In the genomic region with DNA sequence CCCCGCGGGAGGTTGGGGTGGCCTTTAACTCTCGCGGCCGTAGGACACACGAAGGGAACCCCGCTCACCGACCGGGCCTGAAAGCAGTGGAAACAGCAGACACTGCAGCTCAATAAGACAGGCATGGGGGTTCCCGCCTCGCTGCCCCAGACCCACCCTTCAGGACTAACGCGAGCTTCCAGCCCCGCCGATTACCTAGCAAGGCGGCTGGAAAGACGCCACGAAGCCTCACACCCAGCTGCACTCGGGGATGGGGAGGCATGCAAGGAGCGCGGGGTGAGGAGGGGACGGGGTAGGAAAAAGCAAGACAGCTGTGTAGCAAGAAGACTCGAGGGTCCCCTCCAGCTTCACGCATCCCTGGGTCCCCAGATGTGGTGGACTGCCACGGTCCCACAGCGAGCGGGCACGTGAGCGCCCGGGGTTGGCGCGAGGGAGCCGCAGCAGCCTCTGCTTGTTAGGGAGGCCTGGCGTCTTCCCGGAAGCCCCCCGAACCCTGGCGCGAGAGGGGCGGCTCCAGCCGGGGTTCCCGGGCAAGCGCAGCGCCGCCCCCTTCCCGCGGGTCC, we compare ENCODE assay signal across 8 mouse cellular contexts. TPM values are rescaled to one million over a fixed set of nuclear protein-coding genes. Genes with fewer than 3 reads are reported as not detected.
DNase-seq lines count a peak whose midpoint lies in the region; ATAC-seq and TF ChIP-seq lines count a peak whose summit lies in the region.

No protein-coding gene starts in this region.

- peak in 1 of 2 experiments; percentile 13 for DNase-seq in layer of hippocampus, adult 2 months (ENCODE audit: low spot score in 2 of 2)
- DNase-seq in layer of hippocampus, adult 9-11 months, result no peak
- no peak for DNase-seq in ES-E14 (ENCODE audit: low read depth, low spot score)
- peak; percentile 45 to 54 for DNase-seq in heart, postnatal 10 days
- peak; percentile 60 for DNase-seq in right cerebral cortex, postnatal 4 days

- no peak for TF ChIP-seq CTCF in layer of hippocampus, adult 2 months (conservative IDR thresholded peaks at IDR 0.05)
- TF ChIP-seq CTCF in cortical plate, adult 2 months (IDR thresholded peaks at IDR 0.05; ENCODE audit: extremely low read depth, insufficient read depth, low read length), result no peak

- H3K9ac ChIP-seq in ES-E14 (ENCODE audit: insufficient read depth, low read depth, low read length, poor library complexity, severe bottlenecking), result peak overlapping the region; percentile 54
- H3K9ac ChIP-seq in liver, embryonic 12.5 days, result peak overlapping the region; percentile 52

- 2% methylated on average over 46 of the region's 46 CpGs for WGBS in liver, embryonic 12.5 days (ENCODE audit: insufficient replicate concordance)

- in situ Hi-C loops in ES-E14 (cut with MboI; ENCODE audit: low sequenced_read_pairs in 2 of 2, unreplicated experiment in 2 of 2), result no loop called here

- no peak overlapping the region for H3K27ac ChIP-seq in layer of hippocampus, adult 2 months
- H3K27ac ChIP-seq in ES-E14 (ENCODE audit: insufficient read depth, low read depth, low read length, poor library complexity, severe bottlenecking), result no peak overlapping the region
- no peak overlapping the region for H3K27ac ChIP-seq in cortical plate, adult 2 months (ENCODE audit: insufficient read depth, low read length)
- peak overlapping the region; percentile 64; the same call in 1 of the 2 replicates for H3K27ac ChIP-seq in liver, embryonic 12.5 days

- ATAC-seq in liver, embryonic 12.5 days, result peak; percentile 38; the same call in 1 of the 2 replicates
- ATAC-seq in monocyte, adult 5-6 weeks (replicated peaks; ENCODE audit: insufficient number of reproducible peaks, low FRiP score, low TSS enrichment, poor library complexity, severe bottlenecking), result no peak

- peak overlapping the region; percentile 55 for H3K4me3 ChIP-seq in layer of hippocampus, adult 2 months
- peak overlapping the region; percentile 57 to 71 for H3K4me3 ChIP-seq in ES-E14 (ENCODE audit: insufficient read depth in 1 of 2, low read depth in 1 of 2, low read length in 2 of 2, poor library complexity in 1 of 2, severe bottlenecking in 1 of 2)
- H3K4me3 ChIP-seq in cortical plate, adult 2 months (ENCODE audit: insufficient read depth, low read length), result peak overlapping the region; percentile 40
- H3K4me3 ChIP-seq in liver, embryonic 12.5 days, result peak overlapping the region; percentile 53

- H3K4me2 ChIP-seq in liver, embryonic 12.5 days, result peak overlapping the region; percentile 72

- no peaks in the 10 kb centered on the region for H3K36me3 ChIP-seq in ES-E14 (ENCODE audit: control insufficient read depth, insufficient read depth, low read length, poor library complexity, severe bottlenecking)
- H3K36me3 ChIP-seq in liver, embryonic 12.5 days, result no peaks in the 10 kb centered on the region

- TF ChIP-seq POLR2A in cortical plate, adult 2 months (IDR thresholded peaks at IDR 0.05; ENCODE audit: extremely low read depth, insufficient read depth, low read length), result no peak

- intact Hi-C loops in heart, postnatal 10 days (cut with DNase I), result no loop called here

- H3K9me3 ChIP-seq in ES-E14 (ENCODE audit: control insufficient read depth, insufficient read depth, low read depth, low read length), result no peaks in the 10 kb centered on the region
- no peaks in the 10 kb centered on the region for H3K9me3 ChIP-seq in liver, embryonic 12.5 days (replicated peaks)

- H3K27me3 ChIP-seq in liver, embryonic 12.5 days (replicated peaks), result peaks cover 83% of the 10 kb centered on the region

- H3K4me1 ChIP-seq in ES-E14 (ENCODE audit: control insufficient read depth in 2 of 2, insufficient read depth in 2 of 2, low read length in 2 of 2, poor library complexity in 1 of 2), result no peaks in the 10 kb centered on the region
- no peaks in the 10 kb centered on the region for H3K4me1 ChIP-seq in cortical plate, adult 2 months (ENCODE audit: control insufficient read depth, insufficient read depth, low read length)
- H3K4me1 ChIP-seq in liver, embryonic 12.5 days, result peaks cover 13% of the 10 kb centered on the region

TF ChIP-seq in ES-E14, 5 proteins besides CTCF, POLR2A, EP300 and RAD21:
- TF ChIP-seq ZNF384 (IDR thresholded peaks at IDR 0.05; ENCODE audit: low read depth, low read length) (no peak), HCFC1 (IDR thresholded peaks at IDR 0.05; ENCODE audit: borderline replicate concordance, insufficient read depth, low read length) (no peak), CHD2 (IDR thresholded peaks at IDR 0.05; ENCODE audit: low read depth, low read length) (no peak), MAFK (IDR thresholded peaks at IDR 0.05; ENCODE audit: insufficient read depth, low read depth, low read length) (no peak), ZC3H11A (IDR thresholded peaks at IDR 0.05; ENCODE audit: borderline replicate concordance, low read depth, low read length) (no peak)

RNA-seq across cellular contexts. Expression of a gene that starts 0.5 kb away (rescaled TPM):
- total RNA-seq in layer of hippocampus, adult 2 months (2021), result 1 to 10 TPM; 1.6 to 1.7 TPM
- total RNA-seq in ES-E14 (2012; rRNA removed), result 2.2 and 2.6 TPM in 2 replicates
- 1.9 and 2.0 TPM in 2 replicates for polyA plus RNA-seq in cortical plate, adult 2 months (2012; rRNA removed)
- total RNA-seq in heart, postnatal 10 days (2021), result 1 to 10 TPM; 6.3 to 7.5 TPM
- 3.9 and 4.0 TPM in 2 replicates for polyA plus RNA-seq in liver, embryonic 12.5 days (2016; fragmentation: Nextera tagmentation; extraction: Ambion mirVana)
- total RNA-seq in monocyte, adult 5-6 weeks (2017), result 0.64 TPM in 1 of 3 replicates, not detected in the others

RNA-seq across cellular contexts. Expression of a gene that starts 47.4 kb away (rescaled TPM):
- 10 to 100 TPM; 16.9 to 18.9 TPM for total RNA-seq in layer of hippocampus, adult 2 months (2021)
- total RNA-seq in ES-E14 (2012; rRNA removed), result 20.5 and 23.5 TPM in 2 replicates
- 16.9 and 17.0 TPM in 2 replicates for polyA plus RNA-seq in cortical plate, adult 2 months (2012; rRNA removed)
- total RNA-seq in heart, postnatal 10 days (2021), result 10 to 100 TPM in 1 of 2 experiments, 1 to 10 TPM in 1; 8.8 to 10.3 TPM
- polyA plus RNA-seq in liver, embryonic 12.5 days (2016; fragmentation: Nextera tagmentation; extraction: Ambion mirVana), result 7.5 and 7.6 TPM in 2 replicates
- total RNA-seq in monocyte, adult 5-6 weeks (2017), result 43.6 to 66.2 TPM (median 54.3 TPM) in 3 replicates

RNA-seq across cellular contexts. Expression of a gene that starts 53.7 kb away (rescaled TPM):
- total RNA-seq in layer of hippocampus, adult 2 months (2021), result 10 to 100 TPM; 53.1 to 60.0 TPM
- 21.6 and 21.9 TPM in 2 replicates for total RNA-seq in ES-E14 (2012; rRNA removed)
- 57.3 and 61.5 TPM in 2 replicates for polyA plus RNA-seq in cortical plate, adult 2 months (2012; rRNA removed)
- 10 to 100 TPM; 28.1 to 32.9 TPM for total RNA-seq in heart, postnatal 10 days (2021)
- 21.4 and 23.6 TPM in 2 replicates for polyA plus RNA-seq in liver, embryonic 12.5 days (2016; fragmentation: Nextera tagmentation; extraction: Ambion mirVana)
- 41.8 to 45.9 TPM (median 43.5 TPM) in 3 replicates for total RNA-seq in monocyte, adult 5-6 weeks (2017)

RNA-seq across cellular contexts. Expression of a gene that starts 57.8 kb away (rescaled TPM):
- total RNA-seq in layer of hippocampus, adult 2 months (2021), result not detected
- 4.1 and 4.6 TPM in 2 replicates for total RNA-seq in ES-E14 (2012; rRNA removed)
- not detected in 2 replicates for polyA plus RNA-seq in cortical plate, adult 2 months (2012; rRNA removed)
- not detected for total RNA-seq in heart, postnatal 10 days (2021)
- not detected in 2 replicates for polyA plus RNA-seq in liver, embryonic 12.5 days (2016; fragmentation: Nextera tagmentation; extraction: Ambion mirVana)
- not detected in 3 replicates for total RNA-seq in monocyte, adult 5-6 weeks (2017)

Comparison
In these comparisons a context has a peak if more than half of its experiments do, and no peak if none do; other contexts are left out.
1. DNase-seq: peak in heart, postnatal 10 days (2 of 2) and right cerebral cortex, postnatal 4 days (single experiment); none in layer of hippocampus, adult 9-11 months (single experiment) and ES-E14 (single experiment).
2. Peak in every context shown above with its lines, with median percentiles within 50 percentile points of each other: H3K4me3 ChIP-seq.